Mouse (Mus musculus): ENCODE data around the gene Greb1. TPM values are rescaled to one million over a fixed set of nuclear protein-coding genes. Genes with fewer than 3 reads are reported as not detected.

Gene Greb1
- polyA plus RNA-seq, 1 experiment from 2014 or later = 3.1 TPM

DNA sequence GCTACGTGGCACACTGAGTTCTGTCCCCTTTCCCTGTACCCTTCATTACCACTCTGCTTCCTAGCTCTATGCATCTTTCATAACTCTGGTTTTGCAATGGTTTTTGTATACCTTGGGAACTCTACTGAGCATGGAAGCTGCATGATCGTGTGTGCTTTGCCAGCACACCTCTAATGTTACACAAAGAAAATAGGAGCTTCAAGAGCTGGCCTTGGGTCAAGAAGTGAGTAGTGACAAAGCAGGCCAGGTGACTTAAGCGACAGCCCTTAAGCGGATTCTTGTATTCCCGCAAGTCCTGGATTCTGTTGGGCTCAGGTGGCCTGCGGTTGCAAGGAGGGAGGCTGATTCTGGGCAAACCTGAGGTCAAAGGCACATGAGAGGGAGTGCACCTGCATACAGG lies 152.4 kb downstream of the Greb1 start:
- Histone ChIP-seq H3K27ac (ENCODE audit: low read depth, low read length) (no peak overlapping the region), H3K9me3 (replicated peaks; ENCODE audit: control insufficient read depth, low read length) (no peaks in the 10 kb centered on the region), H3K4me2 (no peak overlapping the region), H3K27me3 (ENCODE audit: control insufficient read depth, insufficient read depth, low read length) (peaks cover 3% of the 10 kb centered on the region; the same call in 1 of the 2 replicates), H3K9ac (ENCODE audit: low read depth, low read length) (no peak overlapping the region), H3K36me3 (ENCODE audit: control insufficient read depth, insufficient read depth, low read length) (no peaks in the 10 kb centered on the region), H3K4me1 (ENCODE audit: control insufficient read depth, insufficient read depth, low read length) (peaks cover 14% of the 10 kb centered on the region), H3K4me3 (ENCODE audit: low read depth, low read length) (no peak overlapping the region)
- ATAC-seq (replicated peaks; ENCODE audit: insufficient number of reproducible peaks, low FRiP score, low TSS enrichment) = no peak
- WGBS (ENCODE audit: insufficient replicate concordance) = 85% methylated on average over 6 of the region's 6 CpGs

DNA sequence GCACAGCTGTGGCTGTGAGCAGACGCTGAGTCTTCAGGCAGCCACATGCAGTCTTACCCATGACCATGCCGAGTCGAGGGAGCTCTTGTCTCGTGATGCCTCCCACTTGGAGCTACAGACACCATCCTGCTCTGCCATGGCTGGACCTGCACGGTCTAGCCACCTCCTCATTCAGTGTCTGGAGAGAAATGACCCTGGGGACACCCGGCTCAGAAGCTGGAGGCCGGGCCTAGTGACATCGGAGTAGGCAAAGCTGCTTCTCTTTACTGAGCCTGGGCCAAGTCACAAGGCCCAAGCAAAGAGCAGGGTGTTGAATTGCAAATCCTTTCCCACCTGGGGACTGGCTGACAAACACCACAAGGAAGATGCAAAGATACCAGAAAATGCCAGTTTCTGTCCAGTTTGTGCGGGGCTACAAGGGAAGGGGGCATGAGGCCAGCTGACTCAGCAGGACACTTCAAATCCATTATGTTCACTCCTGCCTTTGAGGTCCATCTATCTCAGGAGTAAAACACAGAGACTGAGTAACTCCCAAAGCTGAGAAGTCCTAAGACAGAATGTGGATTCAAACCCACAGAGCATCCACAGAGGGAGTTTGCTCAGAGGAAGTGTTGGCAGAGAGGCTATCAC lies 153.8 kb downstream of the Greb1 start:
- Histone ChIP-seq H3K4me3 (ENCODE audit: low read depth, low read length) (no peak overlapping the region), H3K36me3 (ENCODE audit: control insufficient read depth, insufficient read depth, low read length) (no peaks in the 10 kb centered on the region), H3K27me3 (ENCODE audit: control insufficient read depth, insufficient read depth, low read length) (no peaks in the 10 kb centered on the region), H3K9me3 (replicated peaks; ENCODE audit: control insufficient read depth, low read length) (no peaks in the 10 kb centered on the region), H3K27ac (ENCODE audit: low read depth, low read length) (no peak overlapping the region), H3K9ac (ENCODE audit: low read depth, low read length) (no peak overlapping the region), H3K4me2 (no peak overlapping the region), H3K4me1 (ENCODE audit: control insufficient read depth, insufficient read depth, low read length) (peaks cover 14% of the 10 kb centered on the region)
- no peak for ATAC-seq (replicated peaks; ENCODE audit: insufficient number of reproducible peaks, low FRiP score, low TSS enrichment)
- WGBS (ENCODE audit: insufficient replicate concordance) = 54% methylated on average over 9 of the region's 9 CpGs

DNA sequence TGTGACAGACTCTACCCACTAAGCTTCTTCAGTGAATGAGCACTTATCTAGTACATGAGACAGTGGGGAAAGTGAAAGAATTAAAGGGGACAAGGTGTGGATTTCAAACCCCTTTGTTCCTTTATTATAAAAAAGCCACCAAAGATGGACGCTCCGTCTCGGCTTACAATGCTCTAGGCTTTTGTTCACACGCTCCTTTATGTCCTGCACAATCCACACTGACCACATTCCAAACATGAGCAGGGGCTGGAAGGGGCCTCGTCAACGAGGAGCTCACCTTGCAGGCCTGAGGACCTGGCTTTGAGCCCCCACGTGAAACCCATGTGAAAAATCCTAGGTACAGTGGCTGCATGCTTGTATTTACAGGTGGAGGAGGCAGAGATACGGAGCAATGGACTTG lies 156.0 kb downstream of the Greb1 start:
- Histone ChIP-seq H3K27ac (ENCODE audit: low read depth, low read length) (no peak overlapping the region), H3K27me3 (ENCODE audit: control insufficient read depth, insufficient read depth, low read length) (no peaks in the 10 kb centered on the region)
- WGBS (ENCODE audit: insufficient replicate concordance) = 69% methylated on average over 8 of the region's 8 CpGs

GRCm38 (mm10) chr12:16643508-16644345 lies 157.0 kb downstream of the Greb1 start:
- no peak overlapping the region for H3K9ac ChIP-seq (ENCODE audit: low read depth, low read length)
- no peak overlapping the region for H3K4me2 ChIP-seq
- H3K4me1 ChIP-seq (ENCODE audit: control insufficient read depth, insufficient read depth, low read length) = peaks cover 6% of the 10 kb centered on the region
- H3K4me3 ChIP-seq (ENCODE audit: low read depth, low read length) = no peak overlapping the region
- 62% methylated on average over 12 of the region's 12 CpGs for WGBS (ENCODE audit: insufficient replicate concordance)
- no peak for ATAC-seq (replicated peaks; ENCODE audit: insufficient number of reproducible peaks, low FRiP score, low TSS enrichment)
- H3K9me3 ChIP-seq (replicated peaks; ENCODE audit: control insufficient read depth, low read length) = no peaks in the 10 kb centered on the region
- H3K36me3 ChIP-seq (ENCODE audit: control insufficient read depth, insufficient read depth, low read length) = no peaks in the 10 kb centered on the region
- H3K27ac ChIP-seq (ENCODE audit: low read depth, low read length) = no peak overlapping the region
- no peaks in the 10 kb centered on the region for H3K27me3 ChIP-seq (ENCODE audit: control insufficient read depth, insufficient read depth, low read length)

More for the DNA sequence above, 156.0 kb downstream of the Greb1 start:
- no peaks in the 10 kb centered on the region for H3K36me3 ChIP-seq (ENCODE audit: control insufficient read depth, insufficient read depth, low read length)
- no peak overlapping the region for H3K9ac ChIP-seq (ENCODE audit: low read depth, low read length)
- peaks cover 9% of the 10 kb centered on the region for H3K4me1 ChIP-seq (ENCODE audit: control insufficient read depth, insufficient read depth, low read length)
- no peak for ATAC-seq (replicated peaks; ENCODE audit: insufficient number of reproducible peaks, low FRiP score, low TSS enrichment)
- no peaks in the 10 kb centered on the region for H3K9me3 ChIP-seq (replicated peaks; ENCODE audit: control insufficient read depth, low read length)
- no peak overlapping the region for H3K4me3 ChIP-seq (ENCODE audit: low read depth, low read length)
- no peak overlapping the region for H3K4me2 ChIP-seq

GRCm38 (mm10) chr12:16642000-16642399 lies 158.7 kb downstream of the Greb1 start:
- no peak overlapping the region for H3K4me3 ChIP-seq (ENCODE audit: low read depth, low read length)
- 49% methylated on average over 5 of the region's 5 CpGs for WGBS (ENCODE audit: insufficient replicate concordance)
- H3K36me3 ChIP-seq (ENCODE audit: control insufficient read depth, insufficient read depth, low read length) = no peaks in the 10 kb centered on the region
- H3K4me2 ChIP-seq = no peak overlapping the region
- H3K4me1 ChIP-seq (ENCODE audit: control insufficient read depth, insufficient read depth, low read length) = peaks cover 6% of the 10 kb centered on the region
- H3K27ac ChIP-seq (ENCODE audit: low read depth, low read length) = no peak overlapping the region
- H3K9ac ChIP-seq (ENCODE audit: low read depth, low read length) = no peak overlapping the region
- ATAC-seq (replicated peaks; ENCODE audit: insufficient number of reproducible peaks, low FRiP score, low TSS enrichment) = no peak
- H3K9me3 ChIP-seq (replicated peaks; ENCODE audit: control insufficient read depth, low read length) = no peaks in the 10 kb centered on the region
- H3K27me3 ChIP-seq (ENCODE audit: control insufficient read depth, insufficient read depth, low read length) = no peaks in the 10 kb centered on the region

DNA sequence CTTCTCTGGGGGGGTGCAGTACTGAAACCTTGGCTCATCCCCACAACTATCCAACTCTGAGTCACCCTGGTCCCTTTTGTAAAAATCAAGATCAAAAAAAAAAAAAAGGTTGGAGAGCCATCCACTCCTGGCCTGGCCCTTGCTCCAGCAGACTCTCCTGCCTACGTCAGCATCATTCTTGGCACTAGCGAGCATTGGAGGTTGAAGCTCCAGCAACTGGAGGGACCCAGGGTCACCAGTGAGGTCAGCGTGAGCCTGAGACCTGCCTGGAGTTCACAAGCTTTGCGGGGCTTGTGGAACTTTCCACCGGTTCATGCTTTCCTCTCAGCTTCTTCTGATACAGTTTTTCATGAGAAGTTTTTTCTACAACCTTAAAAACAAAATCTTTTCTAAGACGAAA lies 160.6 kb downstream of the Greb1 start:
- ATAC-seq (replicated peaks; ENCODE audit: insufficient number of reproducible peaks, low FRiP score, low TSS enrichment) = no peak
- Histone ChIP-seq H3K27me3 (ENCODE audit: control insufficient read depth, insufficient read depth, low read length) (no peaks in the 10 kb centered on the region), H3K4me2 (no peak overlapping the region), H3K36me3 (ENCODE audit: control insufficient read depth, insufficient read depth, low read length) (no peaks in the 10 kb centered on the region), H3K27ac (ENCODE audit: low read depth, low read length) (no peak overlapping the region), H3K9me3 (replicated peaks; ENCODE audit: control insufficient read depth, low read length) (no peaks in the 10 kb centered on the region), H3K4me3 (ENCODE audit: low read depth, low read length) (no peak overlapping the region), H3K9ac (ENCODE audit: low read depth, low read length) (no peak overlapping the region), H3K4me1 (ENCODE audit: control insufficient read depth, insufficient read depth, low read length) (peaks cover 6% of the 10 kb centered on the region)
- 81% methylated on average over 6 of the region's 6 CpGs for WGBS (ENCODE audit: insufficient replicate concordance)

DNA sequence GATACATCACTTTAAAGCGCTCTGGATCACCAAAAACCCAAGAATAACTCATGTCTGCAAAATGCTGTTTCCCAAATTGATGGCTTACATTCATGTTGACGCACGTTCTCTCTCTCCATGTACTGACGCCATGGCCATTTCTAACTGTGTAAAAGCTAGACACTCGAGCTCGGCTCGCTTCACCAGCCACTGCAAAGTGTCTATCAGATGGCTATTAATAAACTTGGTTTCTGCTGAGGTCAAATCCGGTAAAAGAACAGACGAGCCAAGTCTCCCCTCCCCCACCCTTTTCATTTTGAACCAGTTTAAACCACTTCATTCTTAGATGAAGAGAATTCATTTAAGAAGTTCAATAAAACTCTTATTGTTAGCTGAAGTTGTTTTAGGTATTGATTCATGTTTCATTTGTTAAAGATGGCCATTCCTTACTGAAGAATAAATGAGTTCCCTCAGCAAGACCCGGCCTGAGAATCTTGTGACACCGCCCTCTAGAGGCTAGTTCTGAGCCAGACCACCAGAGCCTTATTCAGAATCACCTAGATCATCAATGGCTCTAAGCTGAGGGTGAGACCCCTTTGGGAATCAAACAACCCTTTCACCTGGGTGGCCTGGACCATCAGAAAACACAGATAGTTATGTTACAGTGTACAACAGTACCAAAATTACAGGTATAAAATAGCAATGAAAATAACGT lies 161.5 kb downstream of the Greb1 start:
- 53% methylated on average over 12 of the region's 12 CpGs for WGBS (ENCODE audit: insufficient replicate concordance)
- H3K4me1 ChIP-seq (ENCODE audit: control insufficient read depth, insufficient read depth, low read length) = peaks cover 6% of the 10 kb centered on the region
- ATAC-seq (replicated peaks; ENCODE audit: insufficient number of reproducible peaks, low FRiP score, low TSS enrichment) = no peak
- no peak overlapping the region for H3K4me3 ChIP-seq (ENCODE audit: low read depth, low read length)
- H3K9me3 ChIP-seq (replicated peaks; ENCODE audit: control insufficient read depth, low read length) = no peaks in the 10 kb centered on the region
- 0 out of 2 replicates have a peak overlapping the region, but pooled peaks have one; percentile 1 for H3K4me2 ChIP-seq
- H3K9ac ChIP-seq (ENCODE audit: low read depth, low read length) = no peak overlapping the region
- H3K27ac ChIP-seq (ENCODE audit: low read depth, low read length) = no peak overlapping the region
- no peaks in the 10 kb centered on the region for H3K36me3 ChIP-seq (ENCODE audit: control insufficient read depth, insufficient read depth, low read length)
- H3K27me3 ChIP-seq (ENCODE audit: control insufficient read depth, insufficient read depth, low read length) = no peaks in the 10 kb centered on the region

DNA sequence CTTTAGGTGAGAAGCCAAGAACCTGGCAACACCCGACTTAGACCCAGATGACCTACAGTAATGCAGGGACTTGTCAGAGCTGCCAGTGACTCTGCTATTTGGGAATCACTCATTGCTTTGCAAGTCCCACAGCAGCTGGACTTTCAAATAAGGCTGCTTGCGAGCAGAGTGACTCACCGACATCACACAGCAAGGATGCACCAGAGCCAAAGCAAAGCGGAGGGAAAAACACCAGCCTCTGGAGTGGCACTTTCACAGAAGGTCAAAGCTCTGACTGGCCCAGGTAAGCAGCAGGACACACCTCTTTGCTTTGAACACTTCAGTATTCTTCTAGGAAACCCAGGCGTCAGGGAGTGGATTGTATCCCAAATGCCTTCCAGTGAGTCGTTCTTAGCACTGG lies 164.9 kb downstream of the Greb1 start:
- no peaks in the 10 kb centered on the region for H3K9me3 ChIP-seq (replicated peaks; ENCODE audit: control insufficient read depth, low read length)
- no peak for ATAC-seq (replicated peaks; ENCODE audit: insufficient number of reproducible peaks, low FRiP score, low TSS enrichment)
- no peaks in the 10 kb centered on the region for H3K4me1 ChIP-seq (ENCODE audit: control insufficient read depth, insufficient read depth, low read length)
- no peak overlapping the region for H3K9ac ChIP-seq (ENCODE audit: low read depth, low read length)
- H3K36me3 ChIP-seq (ENCODE audit: control insufficient read depth, insufficient read depth, low read length) = no peaks in the 10 kb centered on the region
- no peak overlapping the region for H3K27ac ChIP-seq (ENCODE audit: low read depth, low read length)
- H3K4me2 ChIP-seq = no peak overlapping the region
- no peaks in the 10 kb centered on the region for H3K27me3 ChIP-seq (ENCODE audit: control insufficient read depth, insufficient read depth, low read length)
- H3K4me3 ChIP-seq (ENCODE audit: low read depth, low read length) = no peak overlapping the region
- WGBS (ENCODE audit: insufficient replicate concordance) = 62% methylated on average over 6 of the region's 6 CpGs
